Mouse (Mus musculus) spleen, adult 2 months (tissue): Measurements from ENCODE around the gene Eif4e1b.

Experiments used
- CTCF ChIP-seq: fragments of 200-500 bp; IDR thresholded peaks from 2 replicates; pipeline ENCODE4 v1.5.1; 2011; ENCODE audit warnings: mild to moderate bottlenecking, inconsistent platforms; ENCODE audit not compliant: insufficient read depth, insufficient read length, insufficient replicate concordance; ENCODE audit errors: extremely low read depth
- POLR2A ChIP-seq: fragments of 200-500 bp; IDR thresholded peaks from 2 replicates; pipeline ENCODE4 v1.6.1; 2011; ENCODE audit warnings: low read depth, low read length, inconsistent platforms

DNA sequence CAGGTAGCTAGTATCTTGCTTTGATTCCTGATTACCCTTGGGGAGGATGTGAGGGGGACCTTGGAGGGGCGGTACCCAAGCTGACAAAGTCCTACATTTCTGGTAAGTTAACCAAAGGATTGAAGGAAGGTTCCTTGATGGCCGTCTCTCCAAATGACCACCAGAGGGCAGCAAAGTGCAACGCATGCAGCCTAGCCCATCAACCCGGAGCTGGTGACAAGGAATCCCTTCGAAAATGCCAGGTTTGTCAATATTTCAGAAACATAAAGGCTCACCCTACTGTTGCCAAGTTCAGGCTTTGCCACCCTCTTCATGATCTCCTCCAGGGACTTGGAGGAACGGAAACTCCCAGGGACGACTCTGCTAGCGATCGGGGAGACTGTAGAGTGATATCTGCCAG, 15.9 kb downstream of the Eif4e1b start:
- TF ChIP-seq CTCF = peak; percentile 88; the same call in 1 of the 2 replicates
- no peak for TF ChIP-seq POLR2A
